Mouse (Mus musculus): Measurements from ENCODE around the gene Olig2.

Olig2 gene

DNA sequence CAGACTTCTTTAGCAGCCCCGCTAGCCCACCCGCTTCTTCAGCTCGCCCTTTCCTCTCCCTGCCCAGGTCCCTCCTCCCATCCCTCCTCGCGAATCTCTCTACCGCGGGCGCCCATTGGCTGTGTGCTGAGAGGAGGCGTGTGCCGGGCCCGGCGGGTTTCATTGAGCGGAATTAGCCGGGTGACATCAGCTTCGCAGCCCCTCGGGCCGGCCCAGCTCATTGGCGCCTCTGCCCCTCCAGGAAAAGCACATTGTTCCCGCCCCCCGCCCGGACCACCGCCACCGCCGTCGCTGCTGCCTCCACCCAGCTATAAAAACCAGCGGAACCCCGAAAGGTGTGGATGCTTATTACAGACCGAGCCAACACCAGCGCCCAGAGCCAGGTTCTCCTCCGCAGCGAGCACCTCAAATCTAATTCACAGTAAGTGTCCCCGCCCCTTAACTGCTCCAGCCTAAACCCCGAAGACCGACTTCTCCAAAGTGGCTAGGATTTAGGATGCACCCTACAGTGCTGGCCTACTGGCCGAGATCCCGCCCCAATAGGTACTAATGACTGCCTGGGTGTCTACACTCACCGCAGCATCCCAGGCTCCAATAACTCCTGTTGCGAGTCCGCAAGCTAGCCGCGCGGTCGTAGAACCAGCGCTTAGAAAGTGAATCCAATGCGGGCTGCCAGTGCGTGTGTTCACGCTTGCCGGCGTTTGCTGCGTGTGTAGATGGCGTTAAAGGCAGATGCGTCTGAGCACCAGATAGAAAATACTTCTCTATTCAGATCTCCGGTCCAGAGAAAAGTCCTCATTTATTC is at the start of gene Olig2:
Gene Olig2 (plus strand): TSS at position 225 of the 805 bp plus-strand sequence.
- no peak for DNase-seq (ENCODE audit: low read depth, low spot score)

DNA sequence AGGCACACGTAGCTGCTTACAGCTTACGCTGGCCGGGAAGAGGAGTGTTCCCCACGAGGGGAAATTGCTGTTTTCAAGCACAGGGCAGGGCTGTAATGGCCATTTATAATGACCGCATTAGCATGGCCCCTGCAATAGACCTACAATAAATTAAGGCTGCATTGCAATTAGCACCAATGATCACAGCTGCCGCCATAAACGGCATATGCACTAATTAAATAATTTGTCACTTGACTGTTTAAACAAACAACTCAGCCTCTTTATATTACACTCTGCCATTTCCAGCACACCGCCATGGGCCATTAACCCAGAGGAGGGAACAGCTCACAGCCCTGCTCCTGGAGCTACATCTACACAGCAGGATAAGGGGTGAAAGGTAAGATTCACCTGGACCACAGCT is 49.4 kb upstream of the Olig2 start:
- no peak for DNase-seq (ENCODE audit: low read depth, low spot score)

- DNase-seq (ENCODE audit: low read depth, low spot score) = no peak
Observed at GRCm38 (mm10) chr16:91187046-91187445, 38.2 kb upstream of the Olig2 start.

GRCm38 (mm10) chr16:91187662-91188061 is 37.6 kb upstream of the Olig2 start:
- no peak for DNase-seq (ENCODE audit: low read depth, low spot score)

DNA sequence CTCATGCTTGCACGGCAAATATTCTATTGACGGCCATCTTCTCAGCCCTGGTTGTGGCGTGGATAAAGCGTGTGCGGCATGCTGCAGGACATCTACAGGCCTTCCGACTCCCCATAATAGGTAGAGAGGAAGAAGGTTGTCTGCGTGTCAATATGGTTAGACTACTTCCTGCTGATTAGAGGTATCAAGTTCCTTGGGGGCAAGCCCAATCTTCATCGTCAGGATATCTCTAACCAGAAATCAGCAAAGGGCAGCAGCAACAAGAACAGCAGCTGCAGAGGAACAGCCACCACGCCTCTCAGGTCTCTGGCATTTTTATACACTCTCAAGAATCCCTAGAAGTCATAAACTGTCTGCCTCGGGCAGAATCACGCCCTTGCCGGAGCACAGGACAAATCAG is 37.0 kb upstream of the Olig2 start:
- peak; percentile 55 for DNase-seq (ENCODE audit: low read depth, low spot score)

DNA sequence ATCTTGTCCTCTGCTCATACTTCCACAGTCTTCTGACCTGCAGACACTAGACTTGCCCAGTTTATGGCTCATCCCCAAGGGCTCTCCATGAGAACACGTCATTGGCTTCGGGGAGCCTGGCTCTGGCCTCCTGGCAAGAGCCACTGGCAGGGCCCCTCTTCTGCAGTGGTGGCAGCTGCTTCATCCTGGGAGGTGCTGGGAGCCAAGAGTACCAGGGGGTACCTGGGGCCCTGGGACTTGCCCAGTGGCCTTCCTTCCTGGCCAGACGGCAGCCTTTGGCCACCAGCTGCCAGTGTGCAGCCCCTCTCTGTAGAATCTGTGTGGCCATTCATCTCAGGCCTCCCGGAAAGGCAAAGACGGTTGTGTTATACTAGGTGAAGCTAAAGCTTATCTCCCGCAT is 34.0 kb upstream of the Olig2 start:
- no peak for DNase-seq (ENCODE audit: low read depth, low spot score)

DNA sequence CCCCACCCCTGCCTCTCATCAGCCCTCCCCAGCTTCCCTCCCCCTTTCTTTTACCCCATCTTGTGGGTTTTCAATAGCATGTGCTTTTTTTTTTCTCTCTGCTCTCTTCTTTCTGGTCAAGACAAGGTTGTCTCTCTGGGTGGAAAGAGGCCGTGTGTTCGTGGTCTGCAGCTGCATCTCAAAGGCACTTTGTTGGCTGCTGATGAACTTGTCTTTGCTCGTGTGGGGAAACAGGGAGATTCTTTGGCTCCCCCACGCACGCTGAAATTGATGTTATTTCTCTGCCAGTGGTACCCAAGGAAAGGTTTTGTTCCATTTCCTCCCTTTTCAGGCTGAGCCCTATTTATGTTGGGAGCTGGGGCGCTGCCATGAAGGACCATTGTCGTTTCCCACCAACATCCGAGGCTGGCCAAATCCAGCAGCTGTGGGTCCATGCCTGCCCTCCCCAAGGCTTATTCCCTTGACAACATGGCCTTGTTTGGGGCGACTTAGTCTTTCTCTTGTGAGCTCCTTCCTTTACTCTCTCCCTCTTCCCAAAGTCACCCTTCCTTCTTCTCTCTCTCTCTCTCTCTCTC is 33.5 kb upstream of the Olig2 start:
- no peak for DNase-seq (ENCODE audit: low read depth, low spot score)

DNA sequence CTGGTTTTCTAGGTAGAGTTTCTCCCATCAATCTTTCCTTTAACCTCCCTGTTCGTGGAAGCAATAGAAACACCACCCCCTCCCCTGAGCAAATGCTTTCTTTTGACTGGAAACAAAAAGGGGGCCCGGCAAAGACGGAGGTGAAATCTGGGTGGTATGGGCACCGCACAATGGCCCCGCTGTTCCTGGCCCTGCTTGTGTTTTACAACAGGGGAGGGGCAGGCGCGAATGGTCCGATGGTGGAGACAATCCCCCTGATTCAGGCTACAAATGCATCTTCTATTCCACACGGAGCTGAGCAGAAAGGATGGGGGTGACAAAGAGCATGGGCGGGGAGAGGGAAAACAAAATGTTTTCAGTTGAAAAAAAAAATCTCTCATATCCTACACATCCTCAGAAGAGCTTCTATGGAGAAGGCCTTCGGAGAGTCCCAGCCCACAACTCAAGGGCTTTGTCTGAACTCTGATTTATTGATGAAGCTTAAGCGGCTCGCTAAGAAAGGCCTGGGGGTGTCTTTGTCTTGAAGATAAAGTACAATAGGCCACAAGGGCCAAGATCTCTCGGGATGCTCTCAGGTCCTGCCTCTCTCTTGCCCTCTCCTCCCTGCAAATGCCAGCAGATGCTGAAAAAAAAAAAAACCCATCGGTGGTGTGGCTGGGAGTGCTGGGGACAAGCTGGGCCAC is 32.4 kb upstream of the Olig2 start:
- no peak for DNase-seq (ENCODE audit: low read depth, low spot score)

DNA sequence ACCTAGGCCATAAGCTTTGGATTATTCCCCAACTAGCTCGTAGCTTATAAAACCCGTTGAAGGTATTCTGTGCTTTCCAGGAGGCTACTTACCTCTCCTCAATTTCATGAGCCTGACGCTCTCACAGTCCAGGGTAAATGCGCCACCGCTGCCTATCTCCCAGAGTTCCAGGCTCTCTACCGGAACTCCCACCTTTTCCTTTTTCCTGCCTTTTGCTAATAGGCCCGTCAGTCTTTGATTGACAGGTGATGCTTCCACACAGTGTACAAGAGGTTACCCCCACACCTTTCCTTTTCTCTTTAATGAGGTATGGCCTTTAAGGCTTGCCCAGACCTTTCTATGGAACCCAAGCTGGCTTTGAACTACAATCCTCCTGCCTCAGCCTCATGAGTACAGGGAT is 25.4 kb upstream of the Olig2 start:
- no peak for DNase-seq (ENCODE audit: low read depth, low spot score)

GRCm38 (mm10) chr16:91202989-91203388 is 22.3 kb upstream of the Olig2 start:
- DNase-seq (ENCODE audit: low read depth, low spot score) = no peak

DNA sequence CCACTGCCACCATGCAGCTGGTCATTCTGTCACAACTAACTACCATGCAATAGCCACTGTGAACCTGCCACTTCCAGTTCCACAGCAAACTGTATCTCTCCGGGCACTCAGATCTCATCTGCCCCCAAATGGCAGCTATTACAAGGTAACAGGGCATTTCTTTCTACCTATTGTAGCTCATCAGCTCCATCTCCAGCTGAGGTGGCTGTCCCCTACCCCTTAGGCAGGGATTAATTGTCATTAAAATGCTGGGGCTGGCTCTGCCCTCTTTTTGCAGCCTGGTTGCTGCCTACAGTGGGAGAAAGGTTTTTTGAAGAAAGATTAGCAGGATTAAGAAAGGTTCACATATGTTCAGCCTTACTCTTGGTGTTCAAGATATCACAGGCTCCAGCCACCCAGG is 18.9 kb upstream of the Olig2 start:
- DNase-seq (ENCODE audit: low read depth, low spot score) = no peak

- DNase-seq (ENCODE audit: low read depth, low spot score) = no peak
Observed at GRCm38 (mm10) chr16:91217077-91217476, 8.2 kb upstream of the Olig2 start.

DNA sequence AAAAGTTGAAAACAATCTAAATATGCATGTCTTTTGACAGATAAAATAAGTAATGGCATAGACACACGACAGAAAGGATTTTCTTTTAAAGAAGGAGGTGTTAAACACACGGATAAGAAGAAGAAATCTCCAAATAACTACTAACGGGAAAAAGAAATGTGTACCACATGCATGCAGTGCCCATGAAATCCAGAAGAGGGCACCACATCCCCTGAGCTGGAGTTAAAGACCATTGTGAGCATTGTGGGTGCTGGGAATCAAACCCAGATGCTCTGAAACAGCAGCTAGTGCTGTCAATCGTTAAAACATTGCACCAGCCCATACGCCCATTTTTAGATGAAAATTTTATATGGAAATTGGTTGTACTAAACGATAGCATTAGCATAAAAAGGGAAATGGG is 7.3 kb upstream of the Olig2 start:
- DNase-seq (ENCODE audit: low read depth, low spot score) = no peak

GRCm38 (mm10) chr16:91219246-91219645 is 6.0 kb upstream of the Olig2 start:
- no peak for DNase-seq (ENCODE audit: low read depth, low spot score)

DNA sequence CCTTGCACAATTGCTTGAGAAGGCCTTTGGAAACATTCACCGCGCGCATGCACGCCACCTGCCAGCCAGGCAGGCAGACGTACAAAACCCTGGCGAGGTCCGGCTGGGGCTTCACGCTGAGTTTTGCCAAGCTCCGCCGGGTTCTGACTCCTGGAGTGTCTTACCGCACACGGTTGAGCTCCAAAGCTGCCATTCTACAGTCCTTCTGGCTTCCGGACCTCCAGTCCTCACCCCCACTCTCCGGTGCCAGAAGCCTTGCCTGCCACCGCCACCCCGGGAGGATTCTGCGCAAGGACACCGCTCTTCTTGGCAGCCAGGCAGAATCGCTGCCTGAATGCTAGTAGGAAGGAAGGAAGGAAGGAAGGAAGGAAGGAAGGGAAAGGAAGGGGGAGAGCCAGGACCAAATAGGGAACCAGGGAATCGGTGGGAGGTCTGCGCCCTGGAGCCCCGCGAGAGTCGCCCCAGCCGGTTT is 3.0 kb upstream of the Olig2 start:
- DNase-seq (ENCODE audit: low read depth, low spot score) = no peak

GRCm38 (mm10) chr16:91222643-91223271 is 2.5 kb upstream of the Olig2 start:
- DNase-seq (ENCODE audit: low read depth, low spot score) = no peak

DNA sequence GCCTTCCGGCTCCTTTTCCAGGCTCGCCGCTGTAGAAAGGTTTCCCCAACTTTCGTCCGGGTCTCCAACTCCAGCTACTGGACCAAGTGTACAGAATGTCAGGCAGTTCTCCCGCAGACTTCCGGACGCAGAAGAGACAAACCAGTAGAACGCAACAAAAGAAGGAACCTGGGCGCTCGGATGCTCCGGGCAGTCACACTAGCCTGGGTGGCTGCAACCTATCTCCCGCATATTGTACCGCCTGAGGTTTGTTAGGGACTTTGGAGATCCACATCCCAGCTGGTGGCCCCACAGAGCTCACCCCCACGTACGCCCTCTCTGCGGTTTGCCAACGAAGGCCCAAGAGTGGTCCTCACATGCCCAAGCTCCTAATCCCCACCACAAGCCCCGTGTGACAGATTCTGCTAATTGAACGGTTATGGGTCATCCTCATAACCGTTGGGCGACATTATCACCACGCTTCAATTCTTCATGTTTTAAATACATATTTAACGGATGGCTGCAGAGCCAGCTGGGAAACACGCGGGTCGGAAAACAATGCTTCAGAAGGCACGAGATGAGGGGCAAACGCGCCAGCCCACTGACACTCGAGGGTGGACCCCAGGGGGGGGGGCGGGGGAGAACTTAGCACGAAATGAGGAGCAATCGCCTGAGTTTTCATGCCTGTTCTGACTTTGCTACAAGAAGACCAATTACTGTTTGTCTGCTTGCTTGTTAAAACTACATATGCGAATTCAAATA is 1.8 kb upstream of the Olig2 start:
- no peak for DNase-seq (ENCODE audit: low read depth, low spot score)

- no peak for DNase-seq (ENCODE audit: low read depth, low spot score)
Observed at GRCm38 (mm10) chr16:91224068-91224402, 1.2 kb upstream of the Olig2 start.

GRCm38 (mm10) chr16:91224481-91225232 is 600 bp upstream of the Olig2 start:
- no peak for DNase-seq (ENCODE audit: low read depth, low spot score)

DNA sequence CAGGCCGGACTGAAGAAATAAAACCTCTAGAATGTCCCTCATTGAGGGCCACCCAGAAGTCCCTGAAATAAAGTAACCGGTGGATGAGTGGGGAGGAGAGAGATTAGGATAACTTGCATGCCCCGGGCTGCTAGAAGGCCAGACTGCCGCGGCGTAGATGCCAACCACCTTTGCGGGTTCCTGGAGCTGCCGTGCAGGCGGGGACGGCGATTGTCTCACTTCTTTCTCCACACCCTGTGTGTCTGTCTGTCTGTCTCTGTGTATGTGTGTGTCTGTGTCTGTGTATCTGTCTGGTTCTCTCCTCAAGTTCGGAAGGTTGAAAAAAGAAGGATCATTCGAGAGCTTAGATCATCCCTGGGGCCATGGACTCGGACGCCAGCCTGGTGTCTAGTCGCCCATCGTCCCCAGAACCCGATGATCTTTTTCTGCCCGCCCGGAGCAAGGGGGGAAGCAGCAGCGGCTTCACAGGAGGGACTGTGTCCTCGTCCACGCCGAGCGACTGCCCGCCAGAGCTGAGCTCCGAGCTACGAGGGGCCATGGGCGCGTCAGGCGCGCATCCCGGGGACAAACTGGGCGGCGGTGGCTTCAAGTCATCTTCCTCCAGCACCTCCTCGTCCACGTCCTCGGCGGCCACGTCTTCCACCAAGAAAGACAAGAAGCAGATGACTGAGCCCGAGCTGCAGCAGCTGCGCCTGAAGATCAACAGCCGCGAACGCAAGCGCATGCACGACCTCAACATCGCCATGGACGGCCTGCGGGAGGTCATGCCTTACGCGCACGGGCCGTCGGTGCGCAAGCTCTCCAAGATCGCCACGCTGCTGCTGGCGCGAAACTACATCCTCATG is 1.0 kb downstream of the Olig2 start:
- DNase-seq (ENCODE audit: low read depth, low spot score) = no peak

Measured in forelimb bud, embryonic 11.5 days (tissue).